Mouse (Mus musculus) forebrain, embryonic 11.5 days (tissue): ENCODE measurements at regions not wholly inside any gene's neighbourhood (a gene's known extent, or its start where the extent isn't known, plus 50 kb on each side); places are given as distances from the start of the nearest gene placed in this dataset.
"Not testable (repeated sequence)": the region's sequence is repeated elsewhere in the genome, so short reads cannot be mapped to it uniquely, and the experiment has no call there.

Source experiments
- ATAC-seq: fragments of 200-750 bp; cut with Nextera tagmentation; replicated peaks from 2 replicates; pipeline ENCODE4 v1.8.0; 2017; ENCODE audit warnings: moderate TSS enrichment; ENCODE audit not compliant: low FRiP score
- DNase-seq: peaks from one replicate; pipeline ENCODE4 v3.0.0-alpha.2; 2017; ENCODE audit warnings: low spot score
- H3K27ac ChIP-seq: fragments of 300-500 bp; sonication (generic); 2 replicates; pipeline ENCODE4 v1.5.1; 2014; ENCODE audit warnings: low read depth, low read length
- H3K27me3 ChIP-seq: fragments of 300-500 bp; sonication (generic); 2 replicates; pipeline ENCODE4 v1.6.1; 2014; ENCODE audit warnings: mild to moderate bottlenecking, low read length, mixed read lengths; ENCODE audit not compliant: control insufficient read depth, insufficient read depth
- H3K36me3 ChIP-seq: fragments of 300-500 bp; sonication (generic); 2 replicates; pipeline ENCODE4 v1.6.1; 2014; ENCODE audit warnings: mild to moderate bottlenecking, low read length, moderate library complexity, mixed read lengths; ENCODE audit not compliant: control insufficient read depth, insufficient read depth
- H3K4me1 ChIP-seq: fragments of 300-500 bp; sonication (generic); replicated peaks from 2 replicates; pipeline ENCODE4 v1.6.1; 2014; ENCODE audit warnings: low read length, mixed read lengths; ENCODE audit not compliant: control insufficient read depth, insufficient read depth
- H3K4me2 ChIP-seq: fragments of 300-500 bp; sonication (generic); 2 replicates; pipeline ENCODE4 v1.6.1; 2014; ENCODE audit warnings: low read depth, mild to moderate bottlenecking, low read length, moderate library complexity, mixed read lengths; ENCODE audit not compliant: severe bottlenecking
- H3K4me3 ChIP-seq: fragments of 300-500 bp; sonication (generic); 2 replicates; pipeline ENCODE4 v1.5.1; 2014; ENCODE audit warnings: low read depth, low read length
- H3K9ac ChIP-seq: fragments of 300-500 bp; sonication (generic); 2 replicates; pipeline ENCODE4 v1.6.1; 2014; ENCODE audit warnings: low read length
- H3K9me3 ChIP-seq: fragments of 300-500 bp; sonication (generic); 2 replicates; pipeline ENCODE4 v1.6.1; 2016; ENCODE audit warnings: low read length, mixed read lengths; ENCODE audit not compliant: control insufficient read depth
- WGBS: fragments of 180-500 bp; shearing (Covaris S2); extraction: QIAGEN DNeasy Blood & Tissue Kit; methylation state at CpG from one replicate; pipeline ENCODE4 v1.1.7; 2014; 5-methylcytosine and 5-hydroxymethylcytosine counted together

DNA sequence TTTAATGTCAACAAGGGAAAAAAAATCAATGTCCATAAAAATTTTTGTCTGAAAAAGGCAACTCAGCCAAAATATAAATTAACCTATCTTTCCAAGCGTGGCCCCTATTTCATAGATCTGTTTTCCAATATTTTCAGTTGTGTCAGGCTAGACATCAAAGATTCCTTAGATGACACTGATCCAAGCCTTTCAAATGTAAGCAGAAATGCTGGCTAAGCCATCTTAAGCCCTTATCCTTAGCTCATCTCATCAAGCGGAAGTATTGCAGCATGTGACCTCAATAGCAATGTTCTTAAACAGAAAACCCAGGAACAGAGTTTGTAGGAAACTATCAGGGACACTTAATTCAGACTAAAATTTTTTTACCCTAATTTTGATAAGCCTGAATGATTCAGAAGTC lies 327.8 kb upstream of the Cypt12 start:
- 76% methylated on average over 2 of the region's 2 CpGs for WGBS
- no peaks in the 10 kb centered on the region; the same call in 1 of the 2 replicates for H3K4me1 ChIP-seq
- no peaks in the 10 kb centered on the region for H3K36me3 ChIP-seq
- no peaks in the 10 kb centered on the region for H3K27me3 ChIP-seq
- ATAC-seq (no peak), DNase-seq (no peak)
- no peak overlapping the region for H3K27ac ChIP-seq
- no peak overlapping the region for H3K9ac ChIP-seq
- no peak overlapping the region for H3K4me2 ChIP-seq
- H3K9me3 ChIP-seq, result no peaks in the 10 kb centered on the region
- no peak overlapping the region for H3K4me3 ChIP-seq

DNA sequence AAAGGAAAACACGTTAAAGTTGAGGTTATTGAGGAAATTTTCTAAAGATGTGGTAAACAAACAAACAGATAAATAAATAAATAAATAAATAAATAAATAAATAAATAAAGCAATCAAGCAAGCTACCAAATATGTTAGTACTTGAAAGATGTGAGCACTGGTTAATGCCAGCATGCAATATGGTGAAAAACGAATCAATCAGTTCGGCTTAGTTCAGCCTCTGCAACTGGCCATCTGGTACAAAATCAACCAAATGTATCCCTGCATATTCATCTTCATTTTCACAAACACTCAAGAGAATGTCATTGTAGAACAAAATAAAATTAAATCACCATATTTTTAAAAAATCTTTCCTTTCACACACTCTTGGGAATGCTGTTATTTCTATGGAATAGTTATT lies 315.7 kb upstream of the Cypt12 start:
- no peak overlapping the region for H3K27ac ChIP-seq
- H3K9ac ChIP-seq, result no peak overlapping the region
- no peak for DNase-seq
- H3K9me3 ChIP-seq, result no peaks in the 10 kb centered on the region
- no peaks in the 10 kb centered on the region for H3K36me3 ChIP-seq
- 90% methylated on average over 3 of the region's 3 CpGs for WGBS
- no peaks in the 10 kb centered on the region for H3K4me1 ChIP-seq
- no peaks in the 10 kb centered on the region; the same call in 1 of the 2 replicates for H3K27me3 ChIP-seq
- H3K4me2 ChIP-seq, result no peak overlapping the region
- H3K4me3 ChIP-seq, result no peak overlapping the region
- no peak for ATAC-seq

DNA sequence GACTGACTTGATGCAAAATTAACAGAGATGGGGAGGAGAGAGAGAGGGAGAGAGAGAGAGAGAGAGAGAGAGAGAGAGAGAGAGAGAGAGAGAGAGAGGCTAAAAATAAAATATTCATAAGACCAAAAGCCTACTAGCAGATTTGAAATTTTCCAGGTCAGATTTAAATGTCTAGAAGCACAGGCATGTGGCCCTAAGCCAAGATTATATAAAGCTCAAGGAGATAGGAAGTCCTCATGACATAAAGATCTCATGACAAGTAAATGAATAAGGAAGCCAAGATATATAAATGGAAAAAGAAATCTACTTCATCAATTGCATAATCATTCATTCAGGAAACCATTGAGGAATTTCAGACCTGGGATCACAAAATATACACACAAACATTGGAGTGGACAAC lies 311.9 kb upstream of the Cypt12 start:
- no peaks in the 10 kb centered on the region for H3K36me3 ChIP-seq
- H3K4me2 ChIP-seq, result no peak overlapping the region
- no peak overlapping the region for H3K4me3 ChIP-seq
- ATAC-seq (no peak), DNase-seq (no peak)
- no peaks in the 10 kb centered on the region for H3K9me3 ChIP-seq
- no peak overlapping the region for H3K27ac ChIP-seq
- no peaks in the 10 kb centered on the region for H3K4me1 ChIP-seq
- H3K27me3 ChIP-seq, result no peaks in the 10 kb centered on the region
- H3K9ac ChIP-seq, result no peak overlapping the region

DNA sequence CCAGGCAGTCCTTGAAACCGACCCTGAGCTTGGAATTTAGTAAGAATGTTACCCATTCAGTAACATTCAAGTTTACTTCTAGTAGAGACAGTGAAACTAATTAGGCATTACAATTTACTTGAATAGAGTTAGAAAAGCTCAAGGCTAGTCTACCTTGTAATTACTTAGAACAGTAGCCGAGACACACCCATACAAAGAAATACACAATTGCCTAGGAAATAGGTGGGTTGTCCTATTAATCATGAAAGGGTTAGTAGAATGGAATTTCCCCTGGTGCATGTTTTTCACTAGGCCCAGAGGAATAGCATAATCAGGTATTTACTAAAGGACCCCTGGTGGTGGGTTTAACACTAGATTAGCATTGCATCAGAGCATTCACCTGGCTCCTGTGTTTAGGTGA lies 288.2 kb upstream of the Cypt12 start:
- ATAC-seq, H3K4me2 ChIP-seq, H3K4me1 ChIP-seq, H3K27ac ChIP-seq, H3K27me3 ChIP-seq, H3K9ac ChIP-seq, H3K4me3 ChIP-seq, H3K36me3 ChIP-seq, DNase-seq, H3K9me3 ChIP-seq: not testable (repeated sequence)
- 87% methylated on average over 2 of the region's 2 CpGs for WGBS

DNA sequence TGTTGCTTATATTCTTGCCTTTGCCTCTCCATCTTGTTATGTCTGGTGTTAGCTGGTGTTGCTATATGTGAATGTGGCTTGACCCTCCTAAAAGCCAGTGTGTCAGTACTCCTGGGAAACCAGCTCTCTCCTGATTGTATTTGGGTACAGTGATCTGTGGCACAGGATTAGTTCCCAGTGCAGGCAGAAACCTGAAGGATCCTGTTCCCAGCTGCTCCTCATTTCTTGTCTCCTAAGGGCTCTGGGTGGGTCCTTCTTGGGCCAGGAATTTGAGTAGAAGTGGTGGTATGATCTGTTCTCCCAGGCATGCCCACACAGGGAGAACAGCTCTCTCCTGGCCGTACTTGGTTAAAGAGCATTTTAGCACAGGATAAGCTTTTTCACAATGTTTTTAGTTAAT lies 286.2 kb upstream of the Cypt12 start:
- WGBS, result 94% methylated on average over 1 of the region's 1 CpGs
- H3K27ac ChIP-seq, result no peak overlapping the region
- H3K9me3 ChIP-seq, result no peaks in the 10 kb centered on the region
- no peaks in the 10 kb centered on the region for H3K36me3 ChIP-seq
- no peaks in the 10 kb centered on the region for H3K4me1 ChIP-seq
- H3K4me3 ChIP-seq, result no peak overlapping the region
- no peak overlapping the region for H3K9ac ChIP-seq
- ATAC-seq (no peak), DNase-seq (no peak)
- H3K27me3 ChIP-seq, result no peaks in the 10 kb centered on the region
- no peak overlapping the region for H3K4me2 ChIP-seq

DNA sequence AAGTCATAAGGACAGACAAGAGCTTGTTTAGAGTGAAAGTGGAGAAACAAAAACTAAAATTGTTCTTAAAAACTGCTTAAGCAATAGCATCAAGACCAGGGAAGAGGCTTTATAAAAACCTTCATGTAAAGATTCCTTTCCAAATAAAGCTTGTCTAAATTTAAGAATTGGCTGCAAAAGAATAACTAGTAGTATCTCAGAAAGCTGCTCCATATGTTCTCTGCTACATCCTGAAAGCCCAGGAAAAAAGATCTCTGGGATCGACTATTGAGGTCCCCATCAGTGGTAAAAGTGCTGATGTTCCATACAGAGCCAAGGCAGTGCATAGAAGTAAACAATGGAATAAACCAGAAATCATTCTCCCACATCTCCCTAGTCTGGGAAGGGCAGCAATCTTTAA lies 281.2 kb upstream of the Cypt12 start:
- Histone ChIP-seq H3K4me2 (no peak overlapping the region), H3K4me1 (no peaks in the 10 kb centered on the region), H3K27me3 (no peaks in the 10 kb centered on the region), H3K36me3 (no peaks in the 10 kb centered on the region), H3K4me3 (no peak overlapping the region), H3K9ac (no peak overlapping the region), H3K27ac (no peak overlapping the region), H3K9me3 (no peaks in the 10 kb centered on the region)
- no peak for ATAC-seq
- WGBS, result 83% methylated on average over 1 of the region's 1 CpGs
- no peak for DNase-seq

DNA sequence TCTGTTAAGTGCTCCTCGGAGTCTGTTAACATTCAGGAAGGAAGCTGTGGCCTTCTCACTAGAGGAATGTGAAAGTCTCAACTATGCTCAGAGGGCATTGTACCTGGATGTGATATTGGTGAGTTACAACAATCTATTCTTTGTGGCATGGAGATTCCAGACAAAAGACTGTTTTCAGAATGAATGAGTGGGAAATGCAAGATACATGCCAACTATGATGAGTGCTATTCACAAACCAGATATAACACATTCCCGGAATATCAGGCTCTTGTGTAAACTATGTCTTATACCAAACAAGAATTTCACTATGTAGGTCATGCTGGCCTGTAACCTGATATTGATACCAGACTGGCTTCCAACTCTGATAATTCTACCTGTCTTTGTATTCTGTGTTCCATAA lies 279.4 kb upstream of the Cypt12 start:
- DNase-seq, result no peak
- Histone ChIP-seq H3K9me3 (no peaks in the 10 kb centered on the region), H3K36me3 (no peaks in the 10 kb centered on the region), H3K27me3 (no peaks in the 10 kb centered on the region), H3K9ac (no peak overlapping the region), H3K4me1 (no peaks in the 10 kb centered on the region), H3K4me2 (no peak overlapping the region), H3K4me3 (no peak overlapping the region), H3K27ac (no peak overlapping the region)
- ATAC-seq, result no peak
- WGBS, result 84% methylated on average over 2 of the region's 2 CpGs
